Mouse (Mus musculus) myocyte (in vitro differentiated cells): ENCODE measurements around the gene Rpgrip1l. TPM values are rescaled to one million over a fixed set of nuclear protein-coding genes. Genes with fewer than 3 reads are reported as not detected.

Experiments used
- H3K27me3 ChIP-seq: one replicate; pipeline ENCODE4 v1.6.1; 2011; ENCODE audit not compliant: control insufficient read depth, insufficient read depth, insufficient read length
- H3K36me3 ChIP-seq: one replicate; pipeline ENCODE4 v1.6.1; 2011; ENCODE audit not compliant: control insufficient read depth, insufficient read depth
- H3K4me2 ChIP-seq: one replicate; pipeline ENCODE4 v1.6.1; 2011; ENCODE audit warnings: low read depth, control low read depth
- H3K4me3 ChIP-seq: one replicate; pipeline ENCODE4 v1.5.1; 2011; ENCODE audit warnings: mild to moderate bottlenecking, control low read depth, moderate library complexity
- H3K79me2 ChIP-seq: one replicate; pipeline ENCODE4 v1.6.1; 2011; ENCODE audit not compliant: control insufficient read depth, insufficient read depth
- H3ac ChIP-seq: one replicate; pipeline ENCODE4 v1.6.1; 2011; ENCODE audit not compliant: control insufficient read depth, insufficient read length
- CEBPB ChIP-seq: IDR thresholded peaks from 2 replicates; pipeline ENCODE4 v1.6.1; 2011; ENCODE audit warnings: mild to moderate bottlenecking, moderate library complexity; ENCODE audit not compliant: poor library complexity, insufficient read depth, severe bottlenecking
- E2F4 ChIP-seq: IDR thresholded peaks from one replicate; pipeline ENCODE4 v1.6.1; 2011; ENCODE audit warnings: mild to moderate bottlenecking, control low read depth, moderate library complexity; ENCODE audit not compliant: insufficient read depth
- MAX ChIP-seq: IDR thresholded peaks from one replicate; pipeline ENCODE4 v1.6.1; 2011; ENCODE audit warnings: low read depth, mild to moderate bottlenecking, control low read depth
- MYOD1 ChIP-seq, 3 experiments: IDR thresholded peaks; one replicate each; pipeline ENCODE4 v1.6.1; 2011; ENCODE audit warnings: control low read depth in 2 of 3, low read depth in 2 of 3, mild to moderate bottlenecking in 2 of 3, moderate library complexity in 1 of 3; ENCODE audit not compliant: insufficient read length in 2 of 3, control insufficient read depth in 1 of 3
- MYOG ChIP-seq, 3 experiments: IDR thresholded peaks; one replicate each; pipeline ENCODE4 v1.6.1; 2011; ENCODE audit warnings: control low read depth in 2 of 3, low read depth in 2 of 3, mild to moderate bottlenecking in 2 of 3; ENCODE audit not compliant: insufficient read length in 2 of 3, control insufficient read depth in 1 of 3, insufficient read depth in 1 of 3
- POLR2A ChIP-seq: IDR thresholded peaks from one replicate; pipeline ENCODE4 v1.6.1; 2011; ENCODE audit warnings: low read depth, mild to moderate bottlenecking, control low read depth, moderate library complexity; ENCODE audit not compliant: insufficient read length
- POLR2AphosphoS2 ChIP-seq: IDR thresholded peaks from one replicate; pipeline ENCODE4 v1.6.1; 2011; ENCODE audit warnings: low read depth, control low read depth; ENCODE audit not compliant: insufficient read length
- REST ChIP-seq: IDR thresholded peaks from one replicate; pipeline ENCODE4 v1.6.1; 2011; ENCODE audit warnings: mild to moderate bottlenecking, control low read depth, moderate library complexity; ENCODE audit not compliant: insufficient read depth, insufficient read length
- SRF ChIP-seq: IDR thresholded peaks from one replicate; pipeline ENCODE4 v1.6.1; 2011; ENCODE audit warnings: low read depth; ENCODE audit not compliant: control insufficient read depth, insufficient read length
- TCF12 ChIP-seq: IDR thresholded peaks from one replicate; pipeline ENCODE4 v1.6.1; 2011; ENCODE audit warnings: mild to moderate bottlenecking, control low read depth; ENCODE audit not compliant: poor library complexity, insufficient read depth, severe bottlenecking
- TCF3 ChIP-seq: IDR thresholded peaks from one replicate; pipeline ENCODE4 v1.6.1; 2011; ENCODE audit warnings: low read depth, control low read depth; ENCODE audit not compliant: insufficient read length
- USF1 ChIP-seq: IDR thresholded peaks from one replicate; pipeline ENCODE4 v1.6.1; 2011; ENCODE audit warnings: low read depth, mild to moderate bottlenecking, control low read depth, moderate library complexity
- polyA plus RNA-seq: library from polyadenylated mRNA; unstranded; fragments of >200 nt; fragmentation: generic; extraction: Trizol; gene quantifications from one replicate; pipeline ENCODE4 v1.2.1, GENCODE M21; 2012; ENCODE audit warnings: missing spikeins

Rpgrip1l gene
- polyA plus RNA-seq, 1 experiment, result 2.1 TPM

DNA sequence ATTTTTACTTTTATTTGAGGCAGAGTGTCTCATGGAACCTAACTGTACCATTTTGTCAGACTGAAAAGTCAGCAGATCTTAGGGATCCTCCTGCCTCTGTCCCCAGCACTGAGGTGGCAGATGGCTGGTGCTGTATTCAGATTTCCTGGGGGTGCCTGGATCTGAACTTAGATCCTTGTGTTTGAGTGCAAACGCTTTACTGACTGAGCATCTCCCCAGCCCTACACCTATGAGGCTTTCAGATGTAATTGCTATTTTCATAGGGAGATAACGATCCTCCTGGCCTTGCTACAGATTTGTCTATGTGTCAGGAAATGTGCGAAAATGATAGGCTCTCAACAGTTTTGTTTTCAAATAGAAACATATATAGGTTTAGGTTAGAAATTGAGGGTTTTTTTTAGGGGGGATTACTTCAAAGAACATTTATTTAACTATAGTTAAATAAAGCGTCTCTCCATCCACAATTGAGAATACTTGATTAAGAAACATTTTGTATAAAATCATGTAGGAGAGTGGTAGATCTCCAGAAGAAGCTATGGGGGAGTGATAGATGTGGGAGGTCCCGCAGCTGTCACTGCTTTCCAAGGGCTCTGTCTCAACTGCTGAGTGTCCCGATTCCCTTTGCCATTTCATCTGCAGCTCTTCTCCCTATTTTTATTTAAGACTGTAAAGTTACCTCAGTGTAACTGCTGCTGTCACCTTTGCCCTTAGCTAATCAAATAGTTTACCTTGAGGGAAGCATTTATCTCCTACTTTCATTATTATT, 25.5 kb upstream of the Rpgrip1l start:
- H3K79me2 ChIP-seq, result peaks cover 81% of the 10 kb centered on the region
- H3K27me3 ChIP-seq, result no peaks in the 10 kb centered on the region
- no peak overlapping the region for H3ac ChIP-seq
- TF ChIP-seq CEBPB (no peak), MYOD1 (IDR thresholded peaks at IDR 0.05; ENCODE audit: control insufficient read depth in 1 of 3, insufficient read length in 2 of 3, low read depth in 2 of 3) (peak in 1 of 3 experiments; percentile 38)
- H3K4me3 ChIP-seq, result no peak overlapping the region
- H3K36me3 ChIP-seq, result no peaks in the 10 kb centered on the region
- no peak overlapping the region for H3K4me2 ChIP-seq

DNA sequence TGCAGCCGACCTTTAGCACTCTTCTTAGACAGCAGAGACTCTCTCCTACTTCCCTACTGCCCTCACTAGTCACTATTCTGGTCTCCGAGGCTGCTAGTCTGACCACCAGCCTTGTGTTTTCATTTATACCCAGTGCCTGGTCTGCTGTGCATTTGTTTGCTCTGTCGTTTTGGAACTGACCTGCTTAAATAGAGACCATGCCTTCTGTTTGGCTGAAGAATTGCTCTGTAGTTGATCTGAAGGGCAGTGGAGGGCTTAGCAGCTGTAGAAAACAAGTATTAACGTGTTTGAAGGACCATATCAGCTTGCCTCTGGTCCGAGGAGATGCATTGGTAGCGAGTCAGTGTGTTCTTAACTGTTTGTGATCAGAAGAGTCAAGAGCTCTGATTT, 16.4 kb upstream of the Rpgrip1l start:
- no peak overlapping the region for H3ac ChIP-seq
- H3K79me2 ChIP-seq, result peaks cover 67% of the 10 kb centered on the region
- no peaks in the 10 kb centered on the region for H3K27me3 ChIP-seq
- no peak for TF ChIP-seq E2F4
- TF ChIP-seq USF1, result no peak
- peaks cover 13% of the 10 kb centered on the region for H3K36me3 ChIP-seq
- no peak overlapping the region for H3K4me3 ChIP-seq
- peak overlapping the region; percentile 91 for H3K4me2 ChIP-seq

DNA sequence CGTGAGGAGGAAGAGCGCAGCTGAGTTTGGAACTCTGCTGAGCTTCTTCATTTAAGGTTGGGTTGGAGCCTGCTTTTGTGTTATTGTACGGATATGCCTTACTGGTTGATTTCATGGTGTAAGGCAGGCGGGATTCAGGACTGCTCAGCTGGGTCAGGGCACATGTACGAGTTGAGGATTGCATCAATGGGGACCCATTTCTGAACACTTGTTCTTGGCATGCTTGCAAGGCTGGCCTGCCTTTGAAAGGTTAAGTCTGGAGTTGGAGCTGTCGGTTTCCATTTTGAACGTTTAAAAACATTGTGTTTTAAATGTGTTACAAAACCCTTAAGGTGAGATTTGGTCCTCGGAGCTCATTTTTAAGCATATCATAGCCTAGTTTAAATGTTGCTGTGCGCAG, 16.0 kb upstream of the Rpgrip1l start:
- Histone ChIP-seq H3K79me2 (peaks cover 67% of the 10 kb centered on the region), H3K4me3 (no peak overlapping the region), H3K36me3 (peaks cover 13% of the 10 kb centered on the region), H3ac (no peak overlapping the region), H3K4me2 (peak overlapping the region; percentile 91), H3K27me3 (no peaks in the 10 kb centered on the region)
- TF ChIP-seq E2F4 (no peak), SRF (no peak), MYOD1 (IDR thresholded peaks at IDR 0.05; ENCODE audit: control insufficient read depth in 1 of 3, insufficient read length in 2 of 3, low read depth in 2 of 3) (no peak), POLR2A (no peak), CEBPB (no peak), POLR2AphosphoS2 (no peak), REST (no peak), MAX (no peak), MYOG (IDR thresholded peaks at IDR 0.05; ENCODE audit: control insufficient read depth in 1 of 3, insufficient read depth in 1 of 3, insufficient read length in 2 of 3, low read depth in 2 of 3) (no peak), TCF3 (no peak), USF1 (no peak), TCF12 (no peak)

DNA sequence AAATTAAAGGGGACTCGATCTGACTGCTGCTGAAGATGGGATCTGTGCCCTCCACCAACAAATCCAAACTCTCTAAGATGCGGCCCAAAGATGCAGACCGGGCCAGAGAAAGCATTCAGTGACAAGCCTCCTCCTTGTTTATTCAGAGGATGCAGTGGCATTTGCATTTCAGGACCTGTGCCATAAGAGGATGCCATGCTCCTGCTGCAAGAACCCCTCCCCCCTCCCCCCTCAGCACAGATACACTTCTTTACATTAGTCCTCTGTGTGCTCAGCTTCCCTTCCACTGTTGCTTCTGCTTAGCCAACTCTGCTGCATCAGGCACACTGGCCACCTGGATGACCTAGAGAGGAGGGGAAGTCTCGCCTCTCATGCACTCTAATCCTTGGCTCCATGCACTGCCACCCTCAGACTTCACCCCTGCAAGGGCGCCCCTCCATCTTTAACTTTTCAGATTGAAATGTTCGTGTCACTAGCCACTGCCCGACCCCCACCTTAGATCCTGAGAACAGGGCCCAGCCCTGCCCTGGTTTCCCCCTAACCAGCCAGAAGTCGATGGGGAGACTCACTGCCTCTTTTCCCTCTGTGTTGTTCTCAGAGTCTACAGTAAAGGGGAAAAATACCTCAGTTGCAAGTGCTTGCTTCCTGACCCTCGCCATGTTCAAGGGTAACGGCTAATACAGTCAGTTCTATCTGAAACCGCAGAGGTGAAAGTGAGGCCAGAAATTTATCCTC, 14.6 kb upstream of the Rpgrip1l start:
- Histone ChIP-seq H3K36me3 (peaks cover 13% of the 10 kb centered on the region), H3ac (no peak overlapping the region), H3K4me3 (no peak overlapping the region), H3K4me2 (no peak overlapping the region), H3K27me3 (no peaks in the 10 kb centered on the region), H3K79me2 (peaks cover 72% of the 10 kb centered on the region)
- TF ChIP-seq SRF (no peak), POLR2A (no peak), USF1 (no peak), MYOG (IDR thresholded peaks at IDR 0.05; ENCODE audit: control insufficient read depth in 1 of 3, insufficient read depth in 1 of 3, insufficient read length in 2 of 3, low read depth in 2 of 3) (no peak), MAX (no peak), TCF12 (no peak), REST (no peak)

DNA sequence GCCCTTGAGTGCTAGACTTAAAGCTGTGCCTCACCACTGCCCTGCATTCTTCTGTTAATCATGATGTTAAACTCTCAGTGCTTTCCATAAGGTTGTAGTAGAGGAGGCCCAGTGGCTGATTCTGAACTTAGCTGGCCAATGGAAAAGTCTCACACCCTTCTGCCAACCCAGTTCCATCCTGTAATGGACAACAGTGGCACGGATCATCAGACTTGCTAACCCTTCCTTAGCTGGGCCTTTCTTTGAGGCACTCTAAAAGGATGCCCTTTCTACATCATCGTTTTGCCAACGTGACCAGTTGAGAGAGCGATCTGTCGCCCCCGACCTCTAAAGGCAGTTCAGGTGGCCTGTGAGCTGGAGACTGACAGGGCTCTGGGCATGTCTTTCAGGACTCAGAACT, 13.9 kb upstream of the Rpgrip1l start:
- peaks cover 13% of the 10 kb centered on the region for H3K36me3 ChIP-seq
- TF ChIP-seq USF1, result no peak
- TF ChIP-seq POLR2A, result no peak
- TF ChIP-seq SRF, result no peak
- TF ChIP-seq CEBPB, result no peak
- no peak for TF ChIP-seq REST
- no peak for TF ChIP-seq MYOD1 (IDR thresholded peaks at IDR 0.05; ENCODE audit: control insufficient read depth in 1 of 3, insufficient read length in 2 of 3, low read depth in 2 of 3)
- no peak for TF ChIP-seq TCF12
- TF ChIP-seq E2F4, result no peak
- no peak for TF ChIP-seq POLR2AphosphoS2
- no peak for TF ChIP-seq TCF3
- TF ChIP-seq MAX, result no peak
- TF ChIP-seq MYOG (IDR thresholded peaks at IDR 0.05; ENCODE audit: control insufficient read depth in 1 of 3, insufficient read depth in 1 of 3, insufficient read length in 2 of 3, low read depth in 2 of 3), result no peak
- H3K4me3 ChIP-seq, result no peak overlapping the region
- no peaks in the 10 kb centered on the region for H3K27me3 ChIP-seq
- H3K4me2 ChIP-seq, result no peak overlapping the region
- no peak overlapping the region for H3ac ChIP-seq
- peaks cover 70% of the 10 kb centered on the region for H3K79me2 ChIP-seq
